Mouse (Mus musculus): ENCODE results near the gene Pex5. TPM values are rescaled to one million over a fixed set of nuclear protein-coding genes. Genes with fewer than 3 reads are reported as not detected.

Pex5 gene
- polyA plus RNA-seq, 1 experiment from 2014 or later = 32.5 TPM

DNA sequence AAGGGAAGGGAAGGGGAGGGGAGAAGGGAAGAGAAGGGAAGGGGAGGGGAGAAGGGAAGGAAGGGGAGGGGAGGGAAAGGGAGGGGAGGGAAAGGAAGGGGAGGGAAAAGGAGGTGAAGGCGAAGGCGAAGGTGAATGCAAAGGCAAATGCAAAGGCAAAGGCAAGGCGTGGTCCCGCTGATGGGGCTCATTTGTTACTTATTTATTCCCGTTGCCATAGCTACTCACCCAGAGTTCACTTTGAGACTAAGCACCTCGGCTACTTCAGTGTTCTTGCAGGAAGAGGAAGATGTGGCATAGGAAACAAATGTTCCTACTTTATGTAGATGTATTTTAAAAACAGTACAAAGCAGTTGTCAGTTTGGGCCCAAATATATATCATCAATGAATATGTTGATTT, 54.3 kb downstream of the Pex5 start:
- 56% methylated on average over 6 of the region's 6 CpGs for WGBS (ENCODE audit: insufficient replicate concordance)
- TF ChIP-seq CTCF (IDR thresholded peaks at IDR 0.05; ENCODE audit: low read depth) (no peak), EP300 (IDR thresholded peaks at IDR 0.05; ENCODE audit: low read depth) (no peak)

DNA sequence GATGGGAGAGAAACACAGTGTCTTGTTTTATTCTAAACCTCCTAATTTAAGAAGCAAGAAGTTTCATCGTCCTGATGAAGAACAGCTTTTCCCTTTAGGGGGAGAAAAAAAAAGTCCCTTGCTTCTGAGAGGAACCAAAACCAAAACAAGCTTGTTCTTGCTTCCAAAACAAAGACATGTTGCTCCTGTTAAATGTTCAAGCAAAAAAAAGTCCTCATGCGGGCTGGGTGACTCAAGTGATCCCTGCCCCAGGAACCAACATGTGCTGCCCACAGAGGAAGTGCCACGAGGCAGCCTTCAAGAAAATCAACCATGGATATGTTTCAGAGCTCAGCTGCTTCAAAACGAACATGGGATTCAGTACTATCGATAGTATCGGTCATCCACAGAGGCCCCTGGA, 55.9 kb downstream of the Pex5 start:
- no peak overlapping the region for H3K9ac ChIP-seq (replicated peaks)
- WGBS (ENCODE audit: insufficient replicate concordance) = 62% methylated on average over 6 of the region's 6 CpGs
- no peaks in the 10 kb centered on the region for H3K36me3 ChIP-seq (replicated peaks; ENCODE audit: insufficient read depth, low read length)
- no peak overlapping the region for H3K27ac ChIP-seq (ENCODE audit: low read depth)
- no peaks in the 10 kb centered on the region for H3K27me3 ChIP-seq (ENCODE audit: insufficient read depth, low read length)
- DNase-seq = no peak
- no peak for ATAC-seq
- H3K4me1 ChIP-seq (ENCODE audit: insufficient read depth) = no peaks in the 10 kb centered on the region
- H3K4me3 ChIP-seq (ENCODE audit: low read depth, low read length) = no peak overlapping the region
- no peak for TF ChIP-seq EP300 (IDR thresholded peaks at IDR 0.05; ENCODE audit: low read depth)
- TF ChIP-seq CTCF (IDR thresholded peaks at IDR 0.05; ENCODE audit: low read depth) = no peak
- H3K4me2 ChIP-seq (ENCODE audit: low read depth, low read length) = no peak overlapping the region
- no peaks in the 10 kb centered on the region for H3K9me3 ChIP-seq (ENCODE audit: low read length)

More for the DNA sequence above, 54.3 kb downstream of the Pex5 start:
- Histone ChIP-seq H3K9me3 (ENCODE audit: low read length) (no peaks in the 10 kb centered on the region), H3K27ac (ENCODE audit: low read depth) (no peak overlapping the region), H3K9ac (replicated peaks) (no peak overlapping the region), H3K27me3 (ENCODE audit: insufficient read depth, low read length) (no peaks in the 10 kb centered on the region), H3K4me1 (ENCODE audit: insufficient read depth) (no peaks in the 10 kb centered on the region), H3K36me3 (replicated peaks; ENCODE audit: insufficient read depth, low read length) (no peaks in the 10 kb centered on the region), H3K4me3 (ENCODE audit: low read depth, low read length) (no peak overlapping the region), H3K4me2 (ENCODE audit: low read depth, low read length) (no peak overlapping the region)
- no peak for DNase-seq
- no peak for ATAC-seq

DNA sequence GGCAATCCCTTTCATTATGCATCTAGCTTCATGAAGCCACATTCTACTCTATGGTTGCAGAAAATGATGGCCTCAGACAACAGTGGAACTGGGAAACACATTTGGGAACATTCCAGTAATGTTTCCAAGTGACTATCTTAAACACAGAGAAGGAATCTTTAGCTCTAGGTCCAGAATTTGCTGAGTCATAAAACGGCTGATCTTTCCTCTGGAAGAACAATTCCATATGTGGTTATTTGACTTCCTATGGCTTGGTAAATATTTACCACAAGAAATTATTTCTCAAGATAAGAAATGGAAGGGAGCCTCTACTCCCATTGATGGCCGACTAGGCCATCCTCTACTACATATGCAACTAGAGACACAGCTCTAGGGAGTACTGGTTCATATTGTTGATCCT, 61.6 kb downstream of the Pex5 start:
- TF ChIP-seq CTCF (IDR thresholded peaks at IDR 0.05; ENCODE audit: low read depth) (no peak), EP300 (IDR thresholded peaks at IDR 0.05; ENCODE audit: low read depth) (no peak)
- Histone ChIP-seq H3K27ac (ENCODE audit: low read depth) (no peak overlapping the region), H3K4me3 (ENCODE audit: low read depth, low read length) (no peak overlapping the region), H3K4me2 (ENCODE audit: low read depth, low read length) (no peak overlapping the region), H3K4me1 (ENCODE audit: insufficient read depth) (no peaks in the 10 kb centered on the region), H3K9ac (replicated peaks) (no peak overlapping the region), H3K27me3 (ENCODE audit: insufficient read depth, low read length) (no peaks in the 10 kb centered on the region), H3K36me3 (replicated peaks; ENCODE audit: insufficient read depth, low read length) (no peaks in the 10 kb centered on the region), H3K9me3 (ENCODE audit: low read length) (no peaks in the 10 kb centered on the region)
- ATAC-seq = no peak
- no peak for DNase-seq
- WGBS (ENCODE audit: insufficient replicate concordance) = 39% methylated on average over 2 of the region's 2 CpGs

Other genes with a start within 250 kb of the Pex5 start
- gene Vmn2r27, start 183.2 kb downstream of the Pex5 start, polyA plus RNA-seq (2015; fragmentation: Nextera tagmentation; extraction: Ambion mirVana) = not detected in 2 replicates
- 0.90 and 1.0 TPM in 2 replicates for gene Cd163, start 110.4 kb downstream of the Pex5 start, polyA plus RNA-seq (2015; fragmentation: Nextera tagmentation; extraction: Ambion mirVana)
- 1.8 TPM in 2 replicates for gene Clstn3, start 49.7 kb upstream of the Pex5 start, polyA plus RNA-seq (2015; fragmentation: Nextera tagmentation; extraction: Ambion mirVana)
- gene C1rl, start 78.0 kb upstream of the Pex5 start, polyA plus RNA-seq (2015; fragmentation: Nextera tagmentation; extraction: Ambion mirVana) = 31.1 and 36.2 TPM in 2 replicates
- gene C1ra, start 97.3 kb upstream of the Pex5 start, polyA plus RNA-seq (2015; fragmentation: Nextera tagmentation; extraction: Ambion mirVana) = 63.0 and 65.0 TPM in 2 replicates
- gene C1s1, start 127.3 kb upstream of the Pex5 start, polyA plus RNA-seq (2015; fragmentation: Nextera tagmentation; extraction: Ambion mirVana) = 118 and 130 TPM in 2 replicates
- not detected in 2 replicates for gene C1rb, start 155.2 kb upstream of the Pex5 start, polyA plus RNA-seq (2015; fragmentation: Nextera tagmentation; extraction: Ambion mirVana)
- gene C1s2, start 221.0 kb upstream of the Pex5 start, polyA plus RNA-seq (2015; fragmentation: Nextera tagmentation; extraction: Ambion mirVana) = 0.04 TPM in 1 of 2 replicates, not detected in the other
- 68.7 and 72.6 TPM in 2 replicates for gene Lpcat3, start 248.0 kb upstream of the Pex5 start, polyA plus RNA-seq (2015; fragmentation: Nextera tagmentation; extraction: Ambion mirVana)

All from liver, postnatal 0 days (tissue).